Mouse (Mus musculus): ENCODE measurements around the gene Dtnb.
A peak's percentile ranks its signal among the peaks of the same experiment; 100 is the strongest.

Dtnb gene

GRCm38 (mm10) chr12:3806703-3807547 lies 234.7 kb downstream of the Dtnb start:
- peak; percentile 59 for DNase-seq (ENCODE audit: low spot score)

- peak; percentile 48 for DNase-seq (ENCODE audit: low spot score)
These were observed 235.6 kb downstream of the Dtnb start for GRCm38 (mm10) chr12:3807548-3808395.

- no peak for DNase-seq (ENCODE audit: low spot score)
These were observed 236.3 kb downstream of the Dtnb start for GRCm38 (mm10) chr12:3808396-3808981.

GRCm38 (mm10) chr12:3809520-3810180 lies 237.5 kb downstream of the Dtnb start:
- no peak for DNase-seq (ENCODE audit: low spot score)

GRCm38 (mm10) chr12:3810455-3810854 lies 238.3 kb downstream of the Dtnb start:
- DNase-seq (ENCODE audit: low spot score), result peak; percentile 24

GRCm38 (mm10) chr12:3811596-3811995 lies 239.4 kb downstream of the Dtnb start:
- peak; percentile 36 for DNase-seq (ENCODE audit: low spot score)

GRCm38 (mm10) chr12:3812251-3812650 lies 240.1 kb downstream of the Dtnb start:
- DNase-seq (ENCODE audit: low spot score), result no peak

- DNase-seq (ENCODE audit: low spot score), result no peak
These were observed 241.0 kb downstream of the Dtnb start for GRCm38 (mm10) chr12:3813138-3813537.

- DNase-seq (ENCODE audit: low spot score), result no peak
These were observed 243.2 kb downstream of the Dtnb start for GRCm38 (mm10) chr12:3815386-3815785.

- DNase-seq (ENCODE audit: low spot score), result no peak
These were observed 244.9 kb downstream of the Dtnb start for GRCm38 (mm10) chr12:3817033-3817432.

- no peak for DNase-seq (ENCODE audit: low spot score)
These were observed 245.4 kb downstream of the Dtnb start for GRCm38 (mm10) chr12:3817566-3817965.

- DNase-seq (ENCODE audit: low spot score), result no peak
These were observed 247.7 kb downstream of the Dtnb start for GRCm38 (mm10) chr12:3819899-3820298.

- DNase-seq (ENCODE audit: low spot score), result no peak
These were observed 251.2 kb downstream of the Dtnb start for GRCm38 (mm10) chr12:3823408-3823807.

- DNase-seq (ENCODE audit: low spot score), result no peak
These were observed 252.9 kb downstream of the Dtnb start for GRCm38 (mm10) chr12:3824906-3825713.

GRCm38 (mm10) chr12:3825714-3826080 lies 253.5 kb downstream of the Dtnb start:
- no peak for DNase-seq (ENCODE audit: low spot score)

- DNase-seq (ENCODE audit: low spot score), result no peak
These were observed 255.6 kb downstream of the Dtnb start for GRCm38 (mm10) chr12:3827771-3828170.
